Mouse (Mus musculus) heart, embryonic 15.5 days (tissue): ENCODE data around the gene Myrip. TPM values are rescaled to one million over a fixed set of nuclear protein-coding genes. Genes with fewer than 3 reads are reported as not detected.
"Not testable (repeated sequence)": the region's sequence is repeated elsewhere in the genome, so short reads cannot be mapped to it uniquely, and the experiment has no call there.

Experiments used
- ATAC-seq: fragments of 200-750 bp; cut with Nextera tagmentation; replicated peaks from 2 replicates; pipeline ENCODE4 v1.8.0; 2017; ENCODE audit warnings: low read depth, moderate TSS enrichment; ENCODE audit not compliant: insufficient number of reproducible peaks, insufficient read depth, low FRiP score
- H3K27ac ChIP-seq: fragments of 300-500 bp; sonication (generic); 2 replicates; pipeline ENCODE4 v1.5.1; 2015; ENCODE audit warnings: mild to moderate bottlenecking, inconsistent platforms
- H3K27me3 ChIP-seq: fragments of 300-500 bp; sonication (generic); 2 replicates; pipeline ENCODE4 v1.6.1; 2015; ENCODE audit warnings: inconsistent platforms
- H3K36me3 ChIP-seq: fragments of 300-500 bp; sonication (generic); 2 replicates; pipeline ENCODE4 v1.6.1; 2015; ENCODE audit warnings: mild to moderate bottlenecking, inconsistent platforms
- H3K4me1 ChIP-seq: fragments of 300-500 bp; sonication (generic); replicated peaks from 2 replicates; pipeline ENCODE4 v1.6.1; 2015; ENCODE audit warnings: inconsistent platforms
- H3K4me2 ChIP-seq: fragments of 300-500 bp; sonication (generic); 2 replicates; pipeline ENCODE4 v1.6.1; 2015; ENCODE audit warnings: inconsistent platforms, mild to moderate bottlenecking, moderate library complexity
- H3K4me3 ChIP-seq: fragments of 300-500 bp; sonication (generic); 2 replicates; pipeline ENCODE4 v1.5.1; 2015; ENCODE audit warnings: mild to moderate bottlenecking, inconsistent platforms
- H3K9ac ChIP-seq: fragments of 300-500 bp; sonication (generic); 2 replicates; pipeline ENCODE4 v1.6.1; 2015; ENCODE audit warnings: mild to moderate bottlenecking, inconsistent platforms
- H3K9me3 ChIP-seq: fragments of 300-500 bp; sonication (generic); replicated peaks from 2 replicates; pipeline ENCODE4 v1.6.1; 2016; ENCODE audit warnings: inconsistent platforms
- WGBS: fragments of 180-500 bp; shearing (Covaris S2); methylation state at CpG from one replicate; pipeline ENCODE4 v1.1.7; 2015; ENCODE audit warnings: mixed read lengths; 5-methylcytosine and 5-hydroxymethylcytosine counted together
- polyA plus RNA-seq: library from polyadenylated mRNA; unstranded; fragments of >200 nt; fragmentation: Nextera tagmentation; extraction: Ambion mirVana; gene quantifications from 2 replicates; pipeline ENCODE4 v1.2.1, GENCODE M21; 2015

Myrip gene
- 0.26 and 0.94 TPM in 2 replicates for polyA plus RNA-seq

DNA sequence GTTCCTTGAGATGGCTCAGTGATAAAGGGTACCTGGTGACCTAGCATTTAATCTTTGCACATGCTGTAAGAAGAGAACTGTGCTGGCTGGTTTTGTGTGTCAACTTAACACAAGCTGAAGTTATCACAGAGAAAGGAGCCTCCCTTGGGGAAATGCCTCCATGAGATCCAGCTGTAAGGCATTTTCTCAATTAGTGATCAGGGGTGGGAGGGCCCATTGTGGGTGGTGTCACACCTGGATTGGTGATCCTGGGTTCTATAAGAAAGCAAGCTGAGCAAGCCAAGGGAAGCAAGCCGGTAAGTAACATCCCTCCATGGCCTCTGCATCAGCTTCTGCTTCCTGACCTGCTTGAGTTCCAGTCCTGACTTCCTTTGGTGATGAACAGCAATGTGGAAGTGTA lies at the start of gene Myrip:
Gene Myrip, plus strand, starts transcription at position 301 of the 400 bp plus-strand sequence.
- not testable (repeated sequence) for H3K36me3 ChIP-seq, H3K9ac ChIP-seq, H3K27ac ChIP-seq, H3K9me3 ChIP-seq, H3K4me2 ChIP-seq, H3K4me3 ChIP-seq, ATAC-seq
- peaks cover 15% of the 10 kb centered on the region for H3K4me1 ChIP-seq
- peaks cover 56% of the 10 kb centered on the region for H3K27me3 ChIP-seq
- WGBS, result 94% methylated on average over 1 of the region's 1 CpGs

DNA sequence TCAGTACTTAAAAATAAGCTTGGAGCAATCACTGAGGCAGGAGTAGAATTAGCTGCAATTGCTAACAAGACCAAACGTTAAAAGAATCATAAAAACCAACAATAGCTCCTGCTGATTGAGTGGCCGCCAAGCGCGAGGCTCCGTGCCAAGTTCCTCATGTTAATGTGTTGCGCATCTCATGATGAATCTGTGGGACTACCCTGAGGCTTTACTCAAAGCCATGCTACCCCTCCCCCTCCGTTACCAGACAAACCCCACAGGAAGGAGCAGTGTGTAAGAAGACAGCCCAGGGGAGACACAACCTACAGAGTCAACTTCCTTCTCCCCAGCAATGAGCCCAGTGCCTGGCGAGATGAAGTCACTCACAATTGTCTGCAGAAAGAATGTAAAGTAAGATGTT lies 41.5 kb upstream of the Myrip start:
- WGBS, result 59% methylated on average over 8 of the region's 8 CpGs
- no peaks in the 10 kb centered on the region for H3K27me3 ChIP-seq
- no peak overlapping the region for H3K9ac ChIP-seq
- H3K9me3 ChIP-seq, result no peaks in the 10 kb centered on the region
- no peaks in the 10 kb centered on the region for H3K36me3 ChIP-seq
- no peak overlapping the region for H3K4me3 ChIP-seq
- no peak for ATAC-seq
- H3K27ac ChIP-seq, result no peak overlapping the region
- no peaks in the 10 kb centered on the region for H3K4me1 ChIP-seq
- no peak overlapping the region for H3K4me2 ChIP-seq

DNA sequence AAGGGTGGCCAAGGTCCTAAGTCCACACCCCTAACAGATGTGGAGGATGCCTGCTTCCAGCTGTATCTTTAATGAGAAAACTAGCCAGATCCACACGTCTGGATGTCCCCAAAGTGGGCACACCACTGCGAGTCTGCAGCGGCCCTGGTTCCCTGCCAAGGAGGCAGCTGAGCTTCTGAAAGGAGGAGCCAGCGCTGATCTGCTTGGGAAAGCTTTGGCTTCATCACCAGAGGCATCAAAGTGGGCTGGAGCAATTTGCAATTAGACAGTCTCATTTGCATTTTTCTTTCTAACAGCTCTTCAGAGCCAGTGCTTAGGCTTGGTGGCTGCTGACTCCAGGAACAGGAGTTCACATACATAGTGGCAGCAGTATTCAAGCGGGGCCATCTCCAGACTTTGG lies 37.3 kb upstream of the Myrip start:
- H3K4me3 ChIP-seq, result no peak overlapping the region
- H3K36me3 ChIP-seq, result no peaks in the 10 kb centered on the region
- H3K9me3 ChIP-seq, result no peaks in the 10 kb centered on the region
- ATAC-seq, result no peak
- H3K27me3 ChIP-seq, result no peaks in the 10 kb centered on the region
- H3K4me2 ChIP-seq, result no peak overlapping the region
- no peak overlapping the region for H3K9ac ChIP-seq
- WGBS, result 62% methylated on average over 5 of the region's 5 CpGs
- no peak overlapping the region for H3K27ac ChIP-seq
- no peaks in the 10 kb centered on the region for H3K4me1 ChIP-seq

DNA sequence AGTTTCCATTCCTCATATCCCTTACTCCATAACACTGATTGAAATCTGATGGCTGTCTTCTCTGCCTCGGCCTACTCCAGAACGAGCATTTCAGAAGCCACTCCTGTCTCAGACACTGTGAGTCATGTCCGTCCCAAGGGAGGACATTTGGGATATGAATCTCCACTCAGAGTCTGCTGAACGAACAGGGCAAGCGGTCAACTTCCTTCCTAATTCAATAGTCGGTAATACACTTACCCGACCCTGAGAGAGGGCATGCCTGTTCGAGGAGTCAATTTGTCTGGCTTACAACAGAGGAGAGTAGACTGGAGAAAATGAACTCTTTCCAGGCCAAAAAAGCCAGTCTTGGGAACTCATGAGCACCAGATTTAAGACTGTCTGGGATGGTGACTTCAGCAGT lies 28.2 kb upstream of the Myrip start:
- H3K4me2 ChIP-seq, result no peak overlapping the region
- no peaks in the 10 kb centered on the region for H3K36me3 ChIP-seq
- no peak overlapping the region for H3K4me3 ChIP-seq
- no peak for ATAC-seq
- no peaks in the 10 kb centered on the region for H3K4me1 ChIP-seq
- H3K27ac ChIP-seq, result no peak overlapping the region
- no peaks in the 10 kb centered on the region for H3K9me3 ChIP-seq
- WGBS, result 59% methylated on average over 8 of the region's 8 CpGs
- H3K27me3 ChIP-seq, result no peaks in the 10 kb centered on the region
- H3K9ac ChIP-seq, result no peak overlapping the region

DNA sequence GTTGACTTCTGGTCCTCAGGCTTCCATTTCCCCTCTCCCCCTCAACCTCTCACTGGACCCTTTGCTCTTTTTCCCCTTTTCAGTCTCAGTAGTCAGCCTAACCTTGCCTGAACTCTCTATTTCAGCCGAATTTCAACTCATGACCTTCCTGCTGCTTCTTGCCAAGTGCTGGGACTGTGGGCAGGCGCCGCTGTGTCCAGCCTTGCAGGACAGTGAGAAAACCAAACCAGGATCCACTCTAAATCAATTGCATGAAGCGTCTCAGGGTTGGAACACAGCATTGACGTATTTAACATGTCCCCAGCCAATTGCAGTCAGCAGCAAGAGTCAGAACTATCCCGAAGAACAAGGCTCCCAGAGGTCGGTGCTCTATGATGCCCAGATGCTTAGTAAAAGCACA lies 26.1 kb upstream of the Myrip start:
- H3K36me3 ChIP-seq, result no peaks in the 10 kb centered on the region
- H3K9me3 ChIP-seq, result no peaks in the 10 kb centered on the region
- ATAC-seq, result no peak
- H3K9ac ChIP-seq, result no peak overlapping the region
- 75% methylated on average over 7 of the region's 7 CpGs for WGBS
- no peaks in the 10 kb centered on the region for H3K27me3 ChIP-seq
- no peak overlapping the region for H3K4me2 ChIP-seq
- H3K4me3 ChIP-seq, result no peak overlapping the region
- no peaks in the 10 kb centered on the region for H3K4me1 ChIP-seq
- H3K27ac ChIP-seq, result no peak overlapping the region

DNA sequence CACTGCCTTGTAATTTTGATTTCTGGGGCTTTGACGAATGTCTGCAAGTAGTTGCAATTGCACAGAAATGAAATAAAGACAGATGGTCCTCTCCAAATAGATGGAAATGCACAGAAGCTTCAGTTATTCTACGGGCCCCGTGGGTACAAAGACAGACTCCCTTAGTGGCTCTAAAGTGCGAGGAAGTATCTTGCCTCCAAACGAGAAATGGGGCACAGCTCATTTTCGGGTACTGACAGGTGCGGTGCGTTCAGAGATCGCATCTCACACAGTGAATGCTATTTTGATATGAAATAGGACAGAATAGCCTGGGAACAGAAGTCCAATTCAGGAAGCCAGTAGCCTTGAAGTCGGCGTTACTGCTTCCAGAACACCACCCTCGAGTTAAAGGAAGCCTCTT lies 20.2 kb upstream of the Myrip start:
- WGBS, result 81% methylated on average over 12 of the region's 12 CpGs
- ATAC-seq, result no peak
- Histone ChIP-seq H3K9me3 (no peaks in the 10 kb centered on the region), H3K4me1 (no peaks in the 10 kb centered on the region), H3K27me3 (no peaks in the 10 kb centered on the region), H3K27ac (no peak overlapping the region), H3K36me3 (no peaks in the 10 kb centered on the region), H3K4me3 (no peak overlapping the region), H3K9ac (no peak overlapping the region), H3K4me2 (no peak overlapping the region)

DNA sequence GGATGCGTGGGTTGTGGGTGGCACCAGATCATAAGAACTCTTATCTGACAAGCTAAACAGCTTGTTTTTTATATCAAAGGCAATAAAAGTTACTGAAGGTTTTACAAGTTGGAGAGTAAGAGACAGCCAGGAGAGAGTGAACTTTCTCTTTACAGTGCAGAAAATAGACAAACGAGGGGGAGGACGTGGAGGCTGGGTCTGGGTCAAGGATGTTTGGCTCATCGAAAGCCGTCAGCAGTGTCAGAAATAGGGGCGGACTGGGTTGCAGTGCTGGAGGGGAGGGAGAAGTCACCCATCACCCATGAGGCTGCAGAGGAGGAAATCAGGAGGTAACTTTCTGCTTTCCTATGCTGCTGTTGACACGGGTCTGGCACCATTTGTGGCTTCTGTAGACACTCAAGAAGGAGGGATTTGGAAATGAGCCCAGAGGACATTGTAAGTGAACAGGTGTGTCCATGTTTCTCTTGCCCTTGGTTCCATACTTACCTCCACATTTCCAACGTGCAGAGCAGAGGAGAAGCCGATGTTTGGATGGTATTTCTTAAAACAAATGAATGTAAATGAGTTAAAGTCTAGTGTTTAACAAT lies 18.8 kb upstream of the Myrip start:
- H3K27ac ChIP-seq, result no peak overlapping the region
- no peaks in the 10 kb centered on the region for H3K27me3 ChIP-seq
- ATAC-seq, result no peak
- no peak overlapping the region for H3K9ac ChIP-seq
- no peak overlapping the region for H3K4me3 ChIP-seq
- no peaks in the 10 kb centered on the region for H3K36me3 ChIP-seq
- no peaks in the 10 kb centered on the region for H3K9me3 ChIP-seq
- 60% methylated on average over 9 of the region's 9 CpGs for WGBS
- no peaks in the 10 kb centered on the region for H3K4me1 ChIP-seq
- H3K4me2 ChIP-seq, result no peak overlapping the region

DNA sequence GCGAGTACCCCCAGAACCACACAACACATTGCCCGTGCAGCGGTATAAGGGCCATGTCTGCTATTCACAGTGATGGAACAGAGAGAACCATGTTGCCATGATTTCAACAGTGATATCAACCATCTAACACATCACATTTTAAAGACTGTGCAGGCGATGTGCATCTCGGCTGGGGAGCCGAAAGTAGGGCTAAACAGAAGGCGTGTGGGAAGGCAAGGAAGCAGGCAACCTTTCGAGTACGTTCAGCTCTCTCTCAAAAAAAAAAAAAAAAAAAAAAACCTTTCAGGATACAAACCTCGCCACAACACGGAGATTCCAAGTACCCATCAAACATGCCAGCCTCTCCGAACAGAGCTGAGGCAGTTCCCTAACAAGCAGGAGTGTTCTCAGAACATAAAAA lies 17.8 kb upstream of the Myrip start:
- no peak overlapping the region for H3K27ac ChIP-seq
- ATAC-seq, result no peak
- 86% methylated on average over 12 of the region's 12 CpGs for WGBS
- H3K4me3 ChIP-seq, result no peak overlapping the region
- H3K36me3 ChIP-seq, result no peaks in the 10 kb centered on the region
- no peak overlapping the region for H3K9ac ChIP-seq
- H3K27me3 ChIP-seq, result no peaks in the 10 kb centered on the region
- no peaks in the 10 kb centered on the region for H3K9me3 ChIP-seq
- H3K4me2 ChIP-seq, result no peak overlapping the region
- no peaks in the 10 kb centered on the region for H3K4me1 ChIP-seq

DNA sequence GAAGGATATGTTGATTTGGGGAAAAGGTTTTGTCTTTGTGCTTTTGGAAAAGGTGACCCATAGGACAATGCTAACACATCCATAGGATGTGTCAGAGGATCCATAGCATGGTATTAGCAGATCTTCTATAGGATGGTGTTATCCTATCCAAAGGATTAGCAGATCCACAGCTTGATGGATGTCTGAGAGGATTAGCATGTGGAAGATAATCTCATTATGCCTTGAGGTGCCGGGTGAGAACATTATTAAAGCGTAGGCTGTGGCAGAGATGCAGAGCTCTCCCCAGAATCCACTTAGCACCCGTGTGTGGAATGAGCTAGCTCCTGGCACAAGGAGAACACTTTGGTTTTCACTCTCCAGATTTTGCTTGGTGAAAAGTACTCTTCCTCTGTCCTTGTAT lies 13.3 kb upstream of the Myrip start:
- H3K36me3 ChIP-seq, result no peaks in the 10 kb centered on the region
- no peaks in the 10 kb centered on the region for H3K4me1 ChIP-seq
- no peak overlapping the region for H3K9ac ChIP-seq
- ATAC-seq, result no peak
- no peaks in the 10 kb centered on the region for H3K9me3 ChIP-seq
- no peak overlapping the region for H3K27ac ChIP-seq
- no peak overlapping the region for H3K4me2 ChIP-seq
- no peaks in the 10 kb centered on the region for H3K27me3 ChIP-seq
- 31% methylated on average over 3 of the region's 3 CpGs for WGBS
- no peak overlapping the region for H3K4me3 ChIP-seq

DNA sequence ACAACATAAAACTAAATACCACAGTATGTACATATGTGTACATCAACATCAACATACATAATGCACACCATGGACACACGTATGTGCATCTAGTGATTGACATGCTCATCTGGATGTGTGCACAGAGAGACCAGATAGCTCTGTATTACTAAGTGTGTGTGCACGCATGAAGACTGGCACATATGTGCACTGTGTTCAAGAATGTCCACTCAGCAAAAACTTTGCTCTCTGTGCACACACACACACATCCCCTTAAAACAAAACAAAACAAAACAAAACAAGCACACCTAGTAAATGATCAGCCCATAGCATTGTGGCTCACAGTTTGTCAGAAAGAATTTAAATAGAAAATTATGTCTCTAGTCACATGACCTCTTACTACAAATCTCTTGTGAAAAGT lies 10.9 kb upstream of the Myrip start:
- no peaks in the 10 kb centered on the region for H3K27me3 ChIP-seq
- H3K4me2 ChIP-seq, result no peak overlapping the region
- no peak overlapping the region for H3K4me3 ChIP-seq
- no peak for ATAC-seq
- H3K27ac ChIP-seq, result no peak overlapping the region
- H3K9ac ChIP-seq, result no peak overlapping the region
- WGBS, result 80% methylated on average over 2 of the region's 2 CpGs
- no peaks in the 10 kb centered on the region for H3K4me1 ChIP-seq
- H3K36me3 ChIP-seq, result no peaks in the 10 kb centered on the region
- H3K9me3 ChIP-seq, result no peaks in the 10 kb centered on the region

DNA sequence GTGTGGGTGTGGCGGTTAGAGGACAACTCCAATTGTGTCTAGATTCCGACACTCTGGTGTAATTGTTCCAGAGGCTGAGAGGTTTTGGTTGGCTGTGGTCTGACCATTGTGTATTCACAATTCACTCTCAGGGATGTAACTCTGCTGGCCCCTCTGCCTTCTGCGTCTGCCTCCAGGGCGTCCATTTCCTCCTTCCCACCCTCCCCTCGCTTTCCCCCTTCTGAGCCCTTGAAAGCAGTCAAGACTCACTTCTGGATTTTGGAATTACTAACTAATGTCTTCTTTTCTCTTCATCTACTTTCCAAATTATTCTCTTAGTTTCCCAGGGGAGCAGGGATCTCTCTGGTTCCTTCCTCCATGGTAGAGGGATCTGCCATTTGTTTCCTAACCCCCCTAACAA lies 8.8 kb upstream of the Myrip start:
- Histone ChIP-seq H3K27me3 (no peaks in the 10 kb centered on the region), H3K4me1 (no peaks in the 10 kb centered on the region), H3K27ac (no peak overlapping the region), H3K9ac (no peak overlapping the region), H3K36me3 (no peaks in the 10 kb centered on the region), H3K4me2 (no peak overlapping the region), H3K4me3 (no peak overlapping the region), H3K9me3 (no peaks in the 10 kb centered on the region)
- 58% methylated on average over 5 of the region's 5 CpGs for WGBS
- no peak for ATAC-seq

DNA sequence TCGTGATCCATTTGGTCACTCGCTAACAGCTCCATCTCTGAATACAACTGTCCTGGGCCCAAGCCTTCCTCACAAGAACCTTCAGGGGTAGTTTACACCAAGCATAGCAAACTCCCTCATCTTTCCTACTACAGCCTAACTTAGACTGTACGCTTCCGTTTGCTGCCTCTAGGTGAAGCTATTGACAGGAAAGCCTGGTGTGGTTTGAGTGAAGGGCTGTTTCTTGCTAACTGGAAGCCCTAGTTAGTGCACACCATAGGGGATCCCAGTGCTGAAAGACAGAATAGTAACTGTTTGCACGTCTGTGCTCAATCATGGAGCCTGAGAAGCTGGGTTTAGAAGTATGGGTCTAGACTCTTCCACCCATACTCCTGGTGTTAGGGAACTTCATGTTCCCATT lies 5.8 kb upstream of the Myrip start:
- Histone ChIP-seq H3K36me3 (no peaks in the 10 kb centered on the region), H3K27me3 (0 out of 2 replicates have a peak, but pooled peaks cover 7% of the 10 kb centered on the region), H3K9me3 (no peaks in the 10 kb centered on the region), H3K4me1 (no peaks in the 10 kb centered on the region), H3K4me2 (no peak overlapping the region), H3K27ac (no peak overlapping the region), H3K4me3 (no peak overlapping the region), H3K9ac (no peak overlapping the region)
- WGBS, result 74% methylated on average over 5 of the region's 5 CpGs
- no peak for ATAC-seq
